Mouse (Mus musculus) urinary bladder, postnatal 10 days (tissue): ENCODE data around the gene Ppfia3.
A peak's percentile ranks its signal among the peaks of the same experiment; 100 is the strongest.
"Not testable (repeated sequence)": the region's sequence is repeated elsewhere in the genome, so short reads cannot be mapped to it uniquely, and the experiment has no call there.

Source experiments
- DNase-seq: peaks from one replicate; pipeline ENCODE4 v3.0.0; 2022; ENCODE audit warnings: low spot score

Gene Ppfia3

DNA sequence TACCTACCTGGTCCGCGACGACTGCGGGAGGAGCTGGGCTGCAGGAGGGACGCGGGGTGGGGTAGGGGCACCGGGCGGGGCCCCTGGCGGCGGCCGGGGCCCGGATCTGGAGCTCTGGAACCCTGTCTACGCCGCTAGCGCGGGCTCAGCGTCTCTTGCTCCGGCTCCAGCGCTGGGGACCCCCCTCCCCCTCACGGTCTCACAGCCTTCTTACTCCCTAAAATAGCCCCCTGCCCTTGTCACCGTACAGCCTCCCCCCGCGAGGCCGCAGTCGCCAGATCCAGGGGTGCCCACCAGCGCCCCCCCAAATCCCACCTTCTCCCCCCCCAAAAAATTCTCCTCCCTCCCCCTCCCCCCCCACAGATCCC, at the start of gene Ppfia3:
TSS of gene Ppfia3 (minus strand) at position 368 of the 368 bp plus-strand sequence.
- DNase-seq: no peak

DNA sequence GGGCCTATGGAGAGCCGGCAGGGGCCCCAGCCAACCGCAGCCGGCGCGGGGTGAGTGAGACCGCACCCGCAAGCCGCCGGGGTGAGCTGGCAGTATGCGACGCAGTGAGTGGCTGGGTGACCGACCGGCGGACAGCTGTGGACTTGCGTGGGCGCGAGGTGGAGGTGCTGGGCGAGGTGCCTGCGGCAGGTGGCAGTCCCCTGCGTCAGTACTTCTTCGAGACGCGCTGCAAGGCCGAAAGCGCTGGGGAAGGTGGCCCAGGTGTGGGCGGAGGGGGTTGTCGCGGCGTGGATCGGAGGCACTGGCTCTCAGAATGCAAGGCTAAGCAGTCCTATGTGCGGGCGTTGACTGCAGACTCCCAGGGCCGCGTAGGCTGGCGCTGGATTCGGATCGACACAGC, 48.8 kb upstream of the Ppfia3 start:
- no peak for DNase-seq

DNA sequence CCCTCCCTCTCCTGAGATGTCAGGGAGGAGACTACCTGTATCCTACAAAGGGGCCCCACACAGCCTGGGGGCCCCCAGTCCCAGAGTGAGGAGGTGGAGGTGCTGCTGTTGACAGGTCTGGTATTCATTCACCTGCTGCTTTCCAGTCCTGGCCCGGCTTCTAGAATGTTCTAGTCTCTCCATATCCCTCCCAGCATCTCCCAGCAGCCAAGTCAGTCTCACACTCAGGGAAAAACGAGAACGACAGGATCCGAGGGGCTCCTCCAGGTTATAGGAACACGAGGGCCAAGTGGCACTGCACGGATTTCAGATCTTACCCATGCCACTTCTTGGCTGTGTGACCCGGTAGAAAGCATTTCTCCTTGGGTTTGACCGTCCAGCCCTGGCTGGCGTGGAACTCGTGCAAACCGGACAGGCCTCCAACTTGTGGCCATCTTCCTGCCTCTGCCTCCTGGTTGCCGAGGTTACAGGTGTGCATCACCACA, 48.0 kb upstream of the Ppfia3 start:
- DNase-seq: no peak

- no peak for DNase-seq
Observed at GRCm38 (mm10) chr7:45413864-45414739, 47.3 kb upstream of the Ppfia3 start.

DNA sequence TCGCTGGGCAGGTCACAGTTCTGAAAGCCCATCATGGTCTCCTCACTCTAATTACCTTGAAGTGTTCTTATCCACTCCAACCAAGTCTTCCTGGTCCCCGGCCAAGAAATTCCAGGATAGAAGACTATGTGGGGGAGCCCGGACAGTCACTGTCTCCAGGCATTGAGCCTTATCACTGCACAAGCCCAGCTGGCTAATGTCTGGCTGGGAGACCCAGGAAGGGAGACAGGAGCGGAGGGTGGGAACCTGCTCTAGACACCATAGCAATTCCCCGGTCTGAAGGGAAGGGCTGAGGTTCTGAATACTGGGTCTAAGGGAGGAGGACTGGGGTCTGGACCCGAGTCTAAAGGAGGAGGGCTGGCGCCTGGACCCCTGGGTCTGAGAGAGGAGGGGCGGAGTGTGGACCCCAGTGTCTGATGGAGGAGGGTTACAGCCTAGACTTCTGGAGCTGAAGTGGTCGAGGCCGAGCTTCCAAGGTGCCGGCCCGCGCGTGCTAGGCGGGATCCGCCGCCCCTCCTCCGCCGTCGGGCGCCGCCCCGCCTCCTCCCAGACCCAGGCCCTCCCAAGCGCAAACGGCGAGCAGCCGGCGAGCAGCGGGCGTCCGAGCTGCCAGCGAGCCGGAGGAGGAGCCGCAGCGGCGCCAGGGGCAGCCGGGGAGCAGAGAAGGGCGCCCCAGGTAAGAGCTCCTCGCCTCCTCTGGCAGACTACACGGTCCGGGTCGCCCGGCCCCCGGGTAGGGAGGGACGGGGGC, 46.5 kb upstream of the Ppfia3 start, which contains the start of gene Ntf5:
TSS of gene Ntf5 (plus strand) at position 583 of the 751 bp plus-strand sequence.
- DNase-seq: no peak

DNA sequence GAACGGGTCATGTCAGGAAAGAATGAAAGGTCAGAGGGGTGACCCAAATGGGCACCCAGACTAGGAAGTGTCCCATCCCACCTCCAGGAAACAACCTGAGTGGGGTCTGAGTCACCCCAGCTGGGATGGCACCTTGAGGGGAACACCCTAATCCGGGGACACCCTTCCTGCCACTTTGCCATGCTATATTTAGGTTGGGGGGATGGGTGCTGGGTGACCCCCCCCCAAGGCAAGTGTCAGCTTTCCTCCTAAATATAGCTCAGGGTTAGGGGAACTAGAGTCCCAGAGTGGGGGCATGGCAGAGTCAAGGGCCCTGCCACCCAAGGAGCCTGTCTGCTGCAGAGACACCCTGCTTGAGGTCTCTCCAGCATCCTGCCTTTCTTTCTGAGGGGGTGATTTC, 45.6 kb upstream of the Ppfia3 start:
- DNase-seq: no peak

GRCm38 (mm10) chr7:45409497-45410163, 42.8 kb upstream of the Ppfia3 start:
- DNase-seq: no peak

- no peak for DNase-seq
Observed at GRCm38 (mm10) chr7:45408949-45409348, 42.1 kb upstream of the Ppfia3 start.

- no peak for DNase-seq
Observed at GRCm38 (mm10) chr7:45408351-45408750, 41.5 kb upstream of the Ppfia3 start.

DNA sequence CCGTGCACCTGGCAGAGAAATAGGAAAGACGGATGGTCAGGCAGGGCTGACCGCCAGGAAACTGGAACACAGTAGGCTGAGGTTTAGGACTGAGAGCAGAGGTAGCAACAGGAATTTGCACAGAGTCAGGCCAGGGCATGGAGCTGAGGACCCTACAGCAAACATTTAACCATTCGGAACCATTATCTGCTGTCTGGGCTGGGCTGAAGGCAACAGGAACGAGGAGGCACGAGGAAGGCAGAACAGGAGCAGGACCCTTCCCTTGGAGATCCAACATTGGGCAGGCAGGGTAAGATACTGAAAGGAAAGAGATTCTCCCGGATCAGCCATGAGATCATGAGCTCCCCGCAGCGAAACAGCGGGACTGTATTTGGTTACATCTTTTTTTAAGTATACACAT, 41.0 kb upstream of the Ppfia3 start:
- DNase-seq: no peak

DNA sequence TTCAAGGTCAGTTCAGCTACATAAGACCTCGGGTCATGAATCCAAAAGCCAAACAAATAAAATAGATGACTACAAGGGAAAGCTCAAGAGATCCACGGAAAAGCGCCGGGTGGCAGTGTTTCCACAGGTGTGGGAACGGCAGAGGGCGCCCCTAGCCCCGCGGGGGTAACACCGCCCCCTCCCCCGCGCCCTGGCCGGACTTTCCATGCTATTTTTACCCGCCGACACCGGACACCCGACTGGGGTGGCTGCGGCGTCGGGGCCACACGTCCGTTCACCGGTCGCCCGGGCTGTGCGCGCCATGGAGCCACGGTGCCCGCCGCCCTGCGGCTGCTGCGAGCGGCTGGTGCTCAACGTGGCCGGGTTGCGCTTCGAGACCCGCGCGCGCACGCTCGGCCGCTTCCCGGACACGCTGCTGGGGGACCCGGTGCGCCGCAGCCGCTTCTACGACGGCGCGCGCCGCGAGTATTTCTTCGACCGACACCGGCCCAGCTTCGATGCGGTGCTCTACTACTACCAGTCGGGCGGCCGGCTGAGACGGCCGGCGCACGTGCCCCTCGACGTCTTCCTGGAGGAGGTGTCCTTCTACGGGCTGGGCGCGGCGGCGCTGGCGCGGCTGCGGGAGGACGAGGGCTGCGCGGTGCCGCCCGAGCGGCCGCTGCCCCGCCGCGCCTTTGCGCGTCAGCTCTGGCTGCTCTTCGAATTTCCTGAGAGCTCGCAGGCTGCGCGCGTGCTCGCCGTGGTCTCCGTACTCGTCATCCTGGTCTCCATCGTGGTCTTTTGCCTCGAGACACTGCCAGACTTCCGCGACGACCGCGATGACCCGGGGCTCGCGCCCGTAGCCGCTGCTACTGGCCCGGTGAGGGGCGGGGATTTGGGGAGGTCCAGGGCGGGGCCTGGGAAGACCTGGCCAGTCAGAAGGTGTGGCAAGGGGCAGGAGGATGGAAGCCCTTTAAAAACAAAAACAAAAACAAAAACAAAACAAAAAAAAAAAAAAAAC, 39.6 kb upstream of the Ppfia3 start:
- no peak for DNase-seq

DNA sequence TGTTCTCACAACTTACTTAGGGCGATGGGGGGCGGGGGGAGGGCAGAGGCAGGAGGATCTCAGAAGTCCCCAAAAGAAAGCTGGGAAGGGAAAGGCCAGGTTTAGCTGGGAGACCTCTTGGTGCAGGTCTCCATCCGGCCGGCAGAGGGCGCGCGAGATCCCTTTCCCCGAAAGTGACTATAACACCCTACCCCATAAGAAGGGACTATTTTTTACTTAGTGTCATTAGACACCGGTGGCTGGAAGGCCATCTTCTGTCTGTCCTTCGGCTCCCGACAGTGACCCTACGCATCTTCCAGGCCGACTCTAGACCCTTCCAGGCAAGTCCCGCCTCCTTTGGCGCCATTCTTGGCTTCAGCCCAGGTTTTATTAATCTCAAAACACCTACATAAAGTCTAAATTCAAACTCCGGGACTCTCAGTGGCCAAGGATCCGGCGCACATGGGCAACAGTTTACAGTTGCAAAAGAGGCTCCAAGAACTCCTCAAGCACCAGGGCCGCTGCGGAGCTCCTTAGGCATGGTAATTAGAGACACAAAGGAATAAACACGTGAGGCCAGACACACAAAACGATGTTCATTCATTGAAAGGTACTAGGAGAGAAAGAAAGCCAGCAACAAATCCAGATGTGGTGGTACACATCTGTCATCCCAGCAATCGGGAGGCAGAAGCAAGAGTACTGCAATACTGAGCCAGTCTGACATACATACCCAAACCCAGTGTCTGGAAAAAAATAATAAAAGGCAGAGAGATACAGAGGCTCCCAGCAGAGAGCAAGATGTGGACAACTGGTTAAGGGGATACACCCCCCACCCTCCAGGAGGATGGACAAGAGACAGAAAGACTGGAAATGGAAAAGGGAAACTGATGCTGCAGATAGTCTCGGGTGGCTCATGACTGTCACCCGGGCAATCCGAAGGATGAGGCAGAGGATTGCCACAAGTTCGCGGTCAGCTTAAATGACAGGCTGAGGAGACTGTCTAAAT, 38.6 kb upstream of the Ppfia3 start, which contains the start of gene Kcna7:
TSS of gene Kcna7 (plus strand) at position 563 of the 985 bp plus-strand sequence.
- DNase-seq: no peak

GRCm38 (mm10) chr7:45403532-45404261, 36.9 kb upstream of the Ppfia3 start:
- no peak for DNase-seq

GRCm38 (mm10) chr7:45401521-45402085, 34.8 kb upstream of the Ppfia3 start:
- no peak for DNase-seq

DNA sequence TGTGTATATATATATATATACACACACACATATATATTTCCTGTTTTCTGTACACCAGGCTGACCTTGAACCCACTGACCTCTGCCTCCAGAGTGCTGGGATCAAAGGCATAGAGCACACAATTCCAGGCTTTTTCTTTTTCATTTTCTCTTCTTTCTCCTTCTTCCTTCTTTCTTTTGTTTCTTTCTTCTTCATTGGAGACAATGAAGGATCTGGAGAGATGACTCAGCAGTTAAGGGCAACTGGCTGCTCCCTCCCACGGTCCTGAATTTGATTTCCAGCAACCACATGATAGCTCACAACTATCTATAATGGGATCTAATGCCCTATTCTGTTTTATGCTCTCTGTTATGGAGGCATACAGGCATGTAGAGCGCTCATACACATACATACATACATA, 30.0 kb upstream of the Ppfia3 start:
- no peak for DNase-seq

DNA sequence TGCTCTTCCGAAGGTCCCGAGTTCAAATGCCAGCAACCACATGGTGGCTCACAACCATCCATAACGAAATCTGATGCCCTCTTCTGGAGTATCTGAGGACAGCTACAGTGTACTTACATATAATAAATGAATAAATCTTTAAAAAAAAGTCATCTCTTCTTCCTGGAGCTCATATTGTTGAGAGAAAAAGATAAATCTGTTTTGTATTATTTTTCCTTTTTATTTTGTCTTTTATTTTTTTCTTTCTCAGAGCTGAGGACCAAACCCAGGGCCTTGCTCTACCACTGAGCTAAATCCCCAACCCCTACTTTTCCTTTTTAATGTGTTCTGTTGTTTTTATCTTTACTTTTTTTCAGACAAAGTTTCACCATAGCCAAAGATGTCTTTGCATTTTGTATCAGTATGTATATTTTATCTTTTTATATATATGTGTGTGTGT, 29.5 kb upstream of the Ppfia3 start:
- not testable (repeated sequence) for DNase-seq

DNA sequence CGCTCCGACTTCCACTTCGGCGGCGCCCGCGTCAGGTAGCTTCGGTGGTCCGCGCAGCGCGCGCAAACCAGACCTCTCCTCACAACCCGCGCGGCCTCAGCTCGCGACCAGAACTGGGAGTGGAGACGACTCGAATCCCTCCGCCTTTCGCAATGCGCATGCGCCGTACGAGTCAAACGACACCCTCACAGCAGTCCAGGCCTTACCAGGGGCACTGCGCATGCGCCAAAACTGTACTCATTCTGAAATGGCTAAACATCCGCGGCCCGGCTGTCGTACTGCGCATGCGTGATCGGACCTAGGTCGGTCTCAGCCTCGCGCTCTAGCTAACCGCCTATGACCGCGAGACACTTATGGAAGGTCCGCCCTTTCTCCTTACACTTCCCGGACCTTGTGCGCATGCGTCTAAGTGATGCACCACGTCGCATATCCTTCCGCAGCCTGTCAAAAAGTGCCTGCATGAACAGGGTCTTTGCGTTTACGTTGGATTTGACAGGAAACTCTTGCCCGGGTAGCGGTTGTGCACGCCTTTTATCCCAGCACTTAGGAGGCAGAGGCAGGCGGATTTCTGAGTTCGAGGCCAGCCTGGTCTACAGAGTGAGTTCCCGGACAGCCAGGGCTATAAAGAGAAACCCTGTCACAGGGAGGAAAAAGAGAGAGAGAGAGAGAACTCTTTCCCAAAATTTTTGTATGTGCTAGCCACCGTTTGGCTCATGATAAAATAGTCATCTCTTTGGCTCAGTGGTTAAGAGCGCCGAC, 28.9 kb upstream of the Ppfia3 start, which contains the start of gene Snrnp70:
TSS of gene Snrnp70 (minus strand) at position 165 of the 759 bp plus-strand sequence.
- peak; percentile 100 for DNase-seq

GRCm38 (mm10) chr7:45395129-45395541, 28.3 kb upstream of the Ppfia3 start:
- DNase-seq: no peak
